Mouse (Mus musculus): ENCODE measurements around the gene Rag2. TPM values are rescaled to one million over a fixed set of nuclear protein-coding genes. Genes with fewer than 3 reads are reported as not detected.
A peak's percentile ranks its signal among the peaks of the same experiment; 100 is the strongest.

The Rag2 gene
- polyA plus RNA-seq (2012; rRNA removed) = 41.8 and 55.7 TPM in 2 replicates

DNA sequence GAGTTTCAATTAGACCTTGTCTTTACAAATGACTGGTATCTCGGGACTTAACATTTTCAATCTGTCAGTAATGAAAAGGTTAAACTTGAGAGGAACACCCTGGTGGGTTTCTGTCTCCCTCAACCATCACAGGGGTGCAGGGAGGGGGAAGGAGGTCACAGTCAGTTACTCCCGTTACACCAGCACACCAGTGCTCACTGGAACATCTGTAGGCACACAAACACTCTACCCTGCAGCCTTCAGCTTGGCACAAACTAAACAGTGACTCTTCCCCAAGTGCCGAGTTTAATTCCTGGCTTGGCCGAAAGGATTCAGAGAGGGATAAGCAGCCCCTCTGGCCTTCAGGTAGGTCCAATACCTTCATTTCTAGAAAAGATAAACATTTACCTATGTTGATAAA lies at the start of gene Rag2:
Gene Rag2, plus strand, starts transcription at position 193 of the 400 bp plus-strand sequence.
- TF ChIP-seq CTCF (IDR thresholded peaks at IDR 0.05; ENCODE audit: borderline replicate concordance, control insufficient read depth, extremely low read depth, insufficient read depth, low read length, poor library complexity) = no peak
- TF ChIP-seq POLR2A (IDR thresholded peaks at IDR 0.05; ENCODE audit: control insufficient read depth, extremely low read depth, insufficient read depth, low read length, poor library complexity) = peak; percentile 46; the same call in 1 of the 2 replicates
- H3K27ac ChIP-seq (ENCODE audit: control insufficient read depth, insufficient read depth, low read length) = peak within 1 kb of the TSS; percentile 99
- H3K4me3 ChIP-seq (ENCODE audit: control insufficient read depth, insufficient read depth, low read length) = peak within 1 kb of the TSS; percentile 82
- WGBS = 4% methylated on average over 4 of the region's 4 CpGs
- peaks cover 17% of the 10 kb centered on the region for H3K4me1 ChIP-seq (replicated peaks; ENCODE audit: control insufficient read depth, insufficient read depth, low read length)
- H3K36me3 ChIP-seq (ENCODE audit: control insufficient read depth, insufficient read depth, low read length) = peaks cover 18% of the 10 kb centered on the region
- DNase-seq = peak; percentile 83
- no peaks in the 10 kb centered on the region for H3K27me3 ChIP-seq (ENCODE audit: control insufficient read depth, insufficient read depth, low read length)

DNA sequence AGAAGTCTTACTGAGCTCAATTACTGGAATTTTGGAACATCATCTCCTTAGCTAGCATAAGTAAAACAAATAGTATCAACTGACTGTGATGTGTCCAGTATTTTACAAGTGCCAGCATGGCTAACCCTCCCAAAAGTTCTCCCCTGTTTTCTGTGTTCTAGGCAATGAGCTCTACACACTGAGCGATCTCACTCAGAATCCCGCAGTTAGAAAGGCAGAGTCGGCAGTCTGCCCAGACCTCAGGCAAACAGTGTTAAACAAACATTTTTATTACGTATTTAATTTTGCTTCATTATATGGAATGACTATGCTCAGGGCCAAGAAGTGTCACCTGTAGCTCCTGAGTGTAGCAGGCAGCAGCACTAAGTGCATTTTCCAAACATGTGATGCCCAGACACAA lies 47.3 kb upstream of the Rag2 start:
- DNase-seq = no peak
- H3K4me3 ChIP-seq (ENCODE audit: control insufficient read depth, insufficient read depth, low read length) = no peak overlapping the region
- no peak overlapping the region for H3K27ac ChIP-seq (ENCODE audit: control insufficient read depth, insufficient read depth, low read length)
- TF ChIP-seq POLR2A (IDR thresholded peaks at IDR 0.05; ENCODE audit: control insufficient read depth, extremely low read depth, insufficient read depth, low read length, poor library complexity) (no peak), CTCF (IDR thresholded peaks at IDR 0.05; ENCODE audit: borderline replicate concordance, control insufficient read depth, extremely low read depth, insufficient read depth, low read length, poor library complexity) (no peak)
- no peaks in the 10 kb centered on the region for H3K36me3 ChIP-seq (ENCODE audit: control insufficient read depth, insufficient read depth, low read length)
- no peaks in the 10 kb centered on the region for H3K27me3 ChIP-seq (ENCODE audit: control insufficient read depth, insufficient read depth, low read length)
- WGBS = 97% methylated on average over 4 of the region's 4 CpGs
- H3K4me1 ChIP-seq (replicated peaks; ENCODE audit: control insufficient read depth, insufficient read depth, low read length) = peaks cover 17% of the 10 kb centered on the region

DNA sequence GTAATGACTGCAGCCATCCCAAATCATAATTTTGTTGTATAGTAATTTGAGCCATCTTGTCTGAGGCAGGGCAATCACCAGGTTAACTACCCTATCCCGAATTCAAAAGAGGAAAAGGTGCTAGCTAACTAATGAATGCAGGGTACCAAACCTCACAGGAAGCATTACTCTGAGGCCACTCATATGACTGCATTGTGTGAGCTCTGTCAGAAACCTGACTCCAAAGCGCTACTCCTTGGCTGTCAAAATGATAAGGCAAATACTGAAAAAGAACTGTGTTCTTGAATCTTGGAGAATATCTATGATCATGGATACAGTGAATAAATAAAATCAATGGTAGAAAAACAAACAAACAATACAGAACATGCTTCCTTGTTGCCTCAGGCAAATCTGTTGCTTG lies 44.5 kb upstream of the Rag2 start:
- H3K27ac ChIP-seq (ENCODE audit: control insufficient read depth, insufficient read depth, low read length) = no peak overlapping the region; the same call in 1 of the 2 replicates
- H3K36me3 ChIP-seq (ENCODE audit: control insufficient read depth, insufficient read depth, low read length) = no peaks in the 10 kb centered on the region
- no peak for DNase-seq
- no peak for TF ChIP-seq POLR2A (IDR thresholded peaks at IDR 0.05; ENCODE audit: control insufficient read depth, extremely low read depth, insufficient read depth, low read length, poor library complexity)
- TF ChIP-seq CTCF (IDR thresholded peaks at IDR 0.05; ENCODE audit: borderline replicate concordance, control insufficient read depth, extremely low read depth, insufficient read depth, low read length, poor library complexity) = no peak
- H3K4me1 ChIP-seq (replicated peaks; ENCODE audit: control insufficient read depth, insufficient read depth, low read length) = peaks cover 15% of the 10 kb centered on the region
- no peaks in the 10 kb centered on the region for H3K27me3 ChIP-seq (ENCODE audit: control insufficient read depth, insufficient read depth, low read length)
- H3K4me3 ChIP-seq (ENCODE audit: control insufficient read depth, insufficient read depth, low read length) = no peak overlapping the region
- WGBS = 77% methylated on average over 2 of the region's 2 CpGs

DNA sequence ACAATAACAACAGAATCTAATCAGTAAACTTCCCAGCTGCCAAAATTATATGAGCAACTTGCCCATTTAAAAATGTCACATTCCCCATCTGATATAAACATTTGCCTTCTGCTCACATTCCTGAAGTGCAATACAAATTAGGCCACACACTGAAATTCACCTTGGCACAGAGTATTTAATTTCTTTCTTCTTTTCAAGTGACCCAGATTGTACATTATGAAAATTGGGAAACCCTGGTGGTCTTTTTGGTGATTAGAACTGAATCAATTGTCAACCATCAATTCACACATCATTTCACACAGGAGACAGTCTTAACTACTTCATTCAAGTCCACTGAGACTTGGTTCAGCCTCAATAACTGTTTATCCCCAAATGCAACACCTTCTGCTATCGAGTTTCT lies 44.1 kb upstream of the Rag2 start:
- WGBS = 54% methylated on average over 1 of the region's 1 CpGs

DNA sequence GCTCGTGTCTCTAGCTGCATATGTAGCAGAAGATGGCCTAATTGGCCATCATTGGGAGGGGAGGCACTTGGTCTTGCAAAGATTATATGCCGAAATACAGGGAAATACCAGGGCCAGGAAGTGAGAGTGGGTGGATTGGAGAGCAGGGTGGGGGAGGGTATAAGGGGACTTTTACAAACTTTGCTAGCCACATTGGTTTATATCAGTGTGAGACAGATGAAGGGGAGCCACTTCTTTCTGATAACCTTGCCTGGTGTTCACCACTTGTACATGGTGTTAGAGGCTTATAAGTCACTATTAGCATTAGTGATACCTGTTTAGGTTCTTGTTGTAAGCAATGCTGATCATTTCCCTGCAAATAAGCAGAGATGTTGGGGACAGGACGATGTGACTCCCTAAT lies 43.5 kb upstream of the Rag2 start:
- no peaks in the 10 kb centered on the region for H3K36me3 ChIP-seq (ENCODE audit: control insufficient read depth, insufficient read depth, low read length)
- peak overlapping the region; percentile 97 for H3K27ac ChIP-seq (ENCODE audit: control insufficient read depth, insufficient read depth, low read length)
- no peaks in the 10 kb centered on the region for H3K27me3 ChIP-seq (ENCODE audit: control insufficient read depth, insufficient read depth, low read length)
- 41% methylated on average over 3 of the region's 3 CpGs for WGBS
- DNase-seq = no peak
- H3K4me3 ChIP-seq (ENCODE audit: control insufficient read depth, insufficient read depth, low read length) = no peak overlapping the region
- TF ChIP-seq CTCF (IDR thresholded peaks at IDR 0.05; ENCODE audit: borderline replicate concordance, control insufficient read depth, extremely low read depth, insufficient read depth, low read length, poor library complexity) (no peak), POLR2A (IDR thresholded peaks at IDR 0.05; ENCODE audit: control insufficient read depth, extremely low read depth, insufficient read depth, low read length, poor library complexity) (no peak)
- H3K4me1 ChIP-seq (replicated peaks; ENCODE audit: control insufficient read depth, insufficient read depth, low read length) = peaks cover 14% of the 10 kb centered on the region

More for the DNA sequence above, 44.1 kb upstream of the Rag2 start:
- no peak overlapping the region; the same call in 1 of the 2 replicates for H3K27ac ChIP-seq (ENCODE audit: control insufficient read depth, insufficient read depth, low read length)
- DNase-seq = no peak
- H3K27me3 ChIP-seq (ENCODE audit: control insufficient read depth, insufficient read depth, low read length) = no peaks in the 10 kb centered on the region
- no peaks in the 10 kb centered on the region for H3K36me3 ChIP-seq (ENCODE audit: control insufficient read depth, insufficient read depth, low read length)
- no peak overlapping the region for H3K4me3 ChIP-seq (ENCODE audit: control insufficient read depth, insufficient read depth, low read length)
- H3K4me1 ChIP-seq (replicated peaks; ENCODE audit: control insufficient read depth, insufficient read depth, low read length) = peaks cover 16% of the 10 kb centered on the region
- TF ChIP-seq CTCF (IDR thresholded peaks at IDR 0.05; ENCODE audit: borderline replicate concordance, control insufficient read depth, extremely low read depth, insufficient read depth, low read length, poor library complexity) (no peak), POLR2A (IDR thresholded peaks at IDR 0.05; ENCODE audit: control insufficient read depth, extremely low read depth, insufficient read depth, low read length, poor library complexity) (no peak)

DNA sequence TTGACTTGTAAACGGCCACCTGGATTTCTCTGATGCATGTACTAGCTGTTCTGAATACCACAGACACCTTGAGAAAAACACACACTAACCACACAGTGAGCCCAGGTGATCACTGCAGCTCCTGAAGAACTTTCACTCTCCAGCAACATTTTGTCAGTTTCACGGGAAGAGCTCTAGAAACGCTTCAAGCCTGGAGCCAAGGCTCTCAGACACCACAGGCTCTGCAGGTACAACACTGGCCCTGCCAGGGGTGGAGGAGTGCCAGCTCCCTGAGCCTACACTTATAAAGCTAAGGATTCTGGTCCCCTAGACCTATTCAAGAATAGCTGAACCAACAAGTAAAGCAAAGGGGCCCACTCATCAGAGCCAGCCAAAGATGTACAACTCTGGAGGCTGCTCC lies 43.1 kb upstream of the Rag2 start:
- no peaks in the 10 kb centered on the region for H3K27me3 ChIP-seq (ENCODE audit: control insufficient read depth, insufficient read depth, low read length)
- no peak overlapping the region for H3K4me3 ChIP-seq (ENCODE audit: control insufficient read depth, insufficient read depth, low read length)
- H3K27ac ChIP-seq (ENCODE audit: control insufficient read depth, insufficient read depth, low read length) = peak overlapping the region; percentile 97
- no peaks in the 10 kb centered on the region for H3K36me3 ChIP-seq (ENCODE audit: control insufficient read depth, insufficient read depth, low read length)
- TF ChIP-seq POLR2A (IDR thresholded peaks at IDR 0.05; ENCODE audit: control insufficient read depth, extremely low read depth, insufficient read depth, low read length, poor library complexity) = no peak
- no peak for TF ChIP-seq CTCF (IDR thresholded peaks at IDR 0.05; ENCODE audit: borderline replicate concordance, control insufficient read depth, extremely low read depth, insufficient read depth, low read length, poor library complexity)
- WGBS = 5% methylated on average over 3 of the region's 3 CpGs
- peaks cover 11% of the 10 kb centered on the region for H3K4me1 ChIP-seq (replicated peaks; ENCODE audit: control insufficient read depth, insufficient read depth, low read length)
- peak; percentile 61 for DNase-seq

DNA sequence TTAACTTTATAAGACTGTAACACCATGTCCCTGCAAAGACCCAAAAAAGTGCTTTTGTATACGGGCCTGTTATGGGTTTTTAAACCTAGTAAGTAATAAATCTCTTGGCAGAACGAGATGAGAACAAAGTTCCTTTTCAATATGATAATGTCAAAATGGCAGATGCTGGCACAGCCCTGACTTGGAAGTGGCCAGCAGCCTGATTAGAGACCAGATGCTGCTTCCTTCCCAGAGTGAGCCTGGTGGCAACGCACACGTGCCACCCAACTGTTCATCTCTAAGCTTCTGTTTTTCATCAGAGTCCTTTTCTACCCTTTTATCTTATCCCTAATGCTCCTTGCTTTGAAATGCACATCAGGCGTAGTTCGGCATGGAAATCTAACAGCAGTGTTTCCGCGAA lies 33.2 kb upstream of the Rag2 start:
- no peaks in the 10 kb centered on the region for H3K27me3 ChIP-seq (ENCODE audit: control insufficient read depth, insufficient read depth, low read length)
- DNase-seq = peak; percentile 8
- TF ChIP-seq POLR2A (IDR thresholded peaks at IDR 0.05; ENCODE audit: control insufficient read depth, extremely low read depth, insufficient read depth, low read length, poor library complexity) = no peak
- TF ChIP-seq CTCF (IDR thresholded peaks at IDR 0.05; ENCODE audit: borderline replicate concordance, control insufficient read depth, extremely low read depth, insufficient read depth, low read length, poor library complexity) = no peak
- WGBS = 72% methylated on average over 8 of the region's 8 CpGs
- H3K4me3 ChIP-seq (ENCODE audit: control insufficient read depth, insufficient read depth, low read length) = no peak overlapping the region
- H3K4me1 ChIP-seq (replicated peaks; ENCODE audit: control insufficient read depth, insufficient read depth, low read length) = peaks cover 33% of the 10 kb centered on the region
- no peaks in the 10 kb centered on the region for H3K36me3 ChIP-seq (ENCODE audit: control insufficient read depth, insufficient read depth, low read length)
- no peak overlapping the region for H3K27ac ChIP-seq (ENCODE audit: control insufficient read depth, insufficient read depth, low read length)
